Mouse (Mus musculus): ENCODE results near the gene Hba-a1.
"Not testable (repeated sequence)": the region's sequence is repeated elsewhere in the genome, so short reads cannot be mapped to it uniquely, and the experiment has no call there.

Gene Hba-a1

GRCm38 (mm10) chr11:32262674-32263415, 20.5 kb upstream of the Hba-a1 start:
- DNase-seq = no peak

- DNase-seq = no peak
Observed at GRCm38 (mm10) chr11:32265117-32265738, 18.1 kb upstream of the Hba-a1 start.

GRCm38 (mm10) chr11:32266194-32266593, 17.1 kb upstream of the Hba-a1 start:
- DNase-seq = no peak

GRCm38 (mm10) chr11:32266776-32267175, 16.5 kb upstream of the Hba-a1 start:
- DNase-seq = no peak

- peak; percentile 97 to 98 for DNase-seq
Observed at GRCm38 (mm10) chr11:32267188-32267884, 16.0 kb upstream of the Hba-a1 start, which contains the start of gene Nprl3. Gene Nprl3, minus strand, starts transcription at chr11:32267707.

- DNase-seq = no peak
Observed at GRCm38 (mm10) chr11:32267964-32268363, 15.3 kb upstream of the Hba-a1 start.

- no peak for DNase-seq
Observed at GRCm38 (mm10) chr11:32268952-32269351, 14.4 kb upstream of the Hba-a1 start.

GRCm38 (mm10) chr11:32271178-32271577, 12.1 kb upstream of the Hba-a1 start:
- no peak for DNase-seq

- DNase-seq = no peak
Observed at GRCm38 (mm10) chr11:32276347-32276746, 7.0 kb upstream of the Hba-a1 start, which contains the start of gene Hba-x. Gene Hba-x, plus strand, starts transcription at chr11:32276400.

- DNase-seq = no peak
Observed at GRCm38 (mm10) chr11:32277736-32278457, 5.4 kb upstream of the Hba-a1 start.

GRCm38 (mm10) chr11:32278458-32278957, 4.8 kb upstream of the Hba-a1 start:
- no peak for DNase-seq

GRCm38 (mm10) chr11:32280646-32281045, 2.7 kb upstream of the Hba-a1 start:
- DNase-seq = no peak

- no peak for DNase-seq
Observed at GRCm38 (mm10) chr11:32281416-32282144, 1.7 kb upstream of the Hba-a1 start.

GRCm38 (mm10) chr11:32284582-32284981, 1.3 kb downstream of the Hba-a1 start:
- DNase-seq = not testable (repeated sequence)

- DNase-seq = no peak
Observed at GRCm38 (mm10) chr11:32285031-32285775, 1.9 kb downstream of the Hba-a1 start.

GRCm38 (mm10) chr11:32285887-32286286, 2.6 kb downstream of the Hba-a1 start:
- DNase-seq = not testable (repeated sequence)

- peak; percentile 81 to 89 for DNase-seq
Observed at GRCm38 (mm10) chr11:32286695-32287492, 3.6 kb downstream of the Hba-a1 start, which contains the start of gene Hbq1b. Gene Hbq1b, plus strand, starts transcription at chr11:32286965.

GRCm38 (mm10) chr11:32287493-32287825, 4.1 kb downstream of the Hba-a1 start:
- no peak for DNase-seq

- not testable (repeated sequence) for DNase-seq
Observed at GRCm38 (mm10) chr11:32292819-32293218, 9.5 kb downstream of the Hba-a1 start.

GRCm38 (mm10) chr11:32293479-32293878, 10.2 kb downstream of the Hba-a1 start:
- DNase-seq = not testable (repeated sequence)
